Mouse (Mus musculus) CH12.LX (cell line): ENCODE results near the gene Clptm1l. TPM values are rescaled to one million over a fixed set of nuclear protein-coding genes. Genes with fewer than 3 reads are reported as not detected.

ENCODE experiments used
- DNase-seq: peaks from one replicate; pipeline ENCODE4 v3.0.0-alpha.2; 2013; ENCODE audit errors: extremely low read depth
- H3K27ac ChIP-seq: 2 replicates; pipeline ENCODE4 v1.5.1; 2012; ENCODE audit warnings: low read depth, mild to moderate bottlenecking, control low read depth, moderate library complexity; ENCODE audit not compliant: insufficient read depth
- H3K27me3 ChIP-seq: replicated peaks from 2 replicates; pipeline ENCODE3; 2012; ENCODE audit warnings: inconsistent platforms
- H3K36me3 ChIP-seq, 2 experiments: replicated peaks in 1 of 2; 2 replicates each; pipeline versions ENCODE3 to v1.6.1; 2012; ENCODE audit warnings: inconsistent platforms in 1 of 2, low read length in 1 of 2, mild to moderate bottlenecking in 1 of 2, mixed read lengths in 1 of 2, moderate library complexity in 1 of 2; ENCODE audit not compliant: control insufficient read depth in 1 of 2, insufficient read depth in 1 of 2
- H3K4me1 ChIP-seq, 2 experiments: 2 replicates each; pipeline ENCODE4 v1.6.1; 2012; ENCODE audit warnings: inconsistent platforms in 1 of 2, moderate library complexity in 1 of 2; ENCODE audit not compliant: insufficient read depth in 2 of 2, control insufficient read depth in 1 of 2
- H3K4me2 ChIP-seq: 2 replicates; pipeline ENCODE4 v1.6.1; 2012; ENCODE audit warnings: low read depth, mild to moderate bottlenecking, control low read depth; ENCODE audit not compliant: poor library complexity, insufficient read depth, severe bottlenecking
- H3K4me3 ChIP-seq, 3 experiments: fragments of 150-350 bp in 1 of 3; sonication (generic) in 1 of 3; replicated peaks in 1 of 3; 2 replicates each; pipeline versions ENCODE3 to v1.5.1; 2011 to 2012; ENCODE audit warnings: low read depth in 2 of 3, low read length in 2 of 3, mild to moderate bottlenecking in 2 of 3, moderate library complexity in 2 of 3, control low read depth in 1 of 3, improper control_type of control experiment in 1 of 3, inconsistent platforms in 1 of 3, mixed read lengths in 1 of 3; ENCODE audit not compliant: poor library complexity in 1 of 3
- H3K79me2 ChIP-seq: replicated peaks from 2 replicates; pipeline ENCODE4 v1.6.1; 2012; ENCODE audit warnings: mild to moderate bottlenecking, moderate library complexity; ENCODE audit not compliant: control insufficient read depth, poor library complexity, insufficient read depth, severe bottlenecking; ENCODE audit errors: extremely low read depth
- H3K9ac ChIP-seq: 2 replicates; pipeline ENCODE4 v1.6.1; 2012; ENCODE audit warnings: low read depth, mild to moderate bottlenecking, control low read depth, moderate library complexity; ENCODE audit not compliant: insufficient read depth
- H3K9me3 ChIP-seq: replicated peaks from 2 replicates; pipeline ENCODE3; 2012; ENCODE audit warnings: low read length, inconsistent platforms, mixed read lengths
- CHD1 ChIP-seq: IDR thresholded peaks from 2 replicates; pipeline ENCODE4 v1.6.1; 2012; ENCODE audit warnings: low read depth, low read length, improper control_type of control experiment, inconsistent platforms
- CTCF ChIP-seq, 2 experiments: IDR thresholded peaks in 1 of 2; conservative IDR thresholded peaks in 1 of 2; 2 replicates each; pipeline ENCODE4 v1.5.1; 2011 to 2012; ENCODE audit warnings: low read depth in 2 of 2, low read length in 2 of 2, improper control_type of control experiment in 1 of 2, inconsistent platforms in 1 of 2, mild to moderate bottlenecking in 1 of 2, moderate library complexity in 1 of 2
- E2F4 ChIP-seq: IDR thresholded peaks from 2 replicates; pipeline ENCODE4 v1.6.1; 2011; ENCODE audit warnings: low read depth, low read length, improper control_type of control experiment; ENCODE audit not compliant: insufficient replicate concordance
- ELF1 ChIP-seq: IDR thresholded peaks from 2 replicates; pipeline ENCODE4 v1.6.1; 2014; ENCODE audit warnings: low read depth, mild to moderate bottlenecking, inconsistent platforms, low read length, improper control_type of control experiment
- EP300 ChIP-seq: IDR thresholded peaks from 2 replicates; pipeline ENCODE4 v1.6.1; 2011; ENCODE audit warnings: low read length, improper control_type of control experiment
- GABPA ChIP-seq: IDR thresholded peaks from 2 replicates; pipeline ENCODE4 v1.6.1; 2012; ENCODE audit warnings: low read depth, low read length, improper control_type of control experiment, inconsistent platforms; ENCODE audit not compliant: insufficient replicate concordance
- HCFC1 ChIP-seq: IDR thresholded peaks from 2 replicates; pipeline ENCODE4 v1.6.1; 2012; ENCODE audit warnings: low read depth, mild to moderate bottlenecking, inconsistent platforms, low read length, improper control_type of control experiment
- IRF4 ChIP-seq: IDR thresholded peaks from 2 replicates; pipeline ENCODE4 v1.6.1; 2014; ENCODE audit warnings: low read depth, mild to moderate bottlenecking, inconsistent platforms, low read length, improper control_type of control experiment
- JUN ChIP-seq: IDR thresholded peaks from 2 replicates; pipeline ENCODE4 v1.6.1; 2011; ENCODE audit warnings: low read depth, mild to moderate bottlenecking, low read length, improper control_type of control experiment, moderate library complexity; ENCODE audit not compliant: insufficient read depth
- JUND ChIP-seq: conservative IDR thresholded peaks from 2 replicates; pipeline ENCODE4 v1.6.1; 2011; ENCODE audit warnings: low read depth, low read length, improper control_type of control experiment
- KAT2A ChIP-seq: IDR thresholded peaks from 2 replicates; pipeline ENCODE4 v1.6.1; 2012; ENCODE audit warnings: low read length, improper control_type of control experiment, inconsistent platforms; ENCODE audit not compliant: insufficient replicate concordance
- MAFK ChIP-seq: IDR thresholded peaks from 2 replicates; pipeline ENCODE4 v1.6.1; 2011; ENCODE audit warnings: low read length, improper control_type of control experiment; ENCODE audit not compliant: insufficient replicate concordance
- MAZ ChIP-seq: IDR thresholded peaks from 2 replicates; pipeline ENCODE4 v1.6.1; 2012; ENCODE audit warnings: low read depth, mild to moderate bottlenecking, inconsistent platforms, low read length, improper control_type of control experiment, moderate library complexity
- MXI1 ChIP-seq: IDR thresholded peaks from 2 replicates; pipeline ENCODE4 v1.6.1; 2011; ENCODE audit warnings: mild to moderate bottlenecking, low read depth, low read length, improper control_type of control experiment
- MYC ChIP-seq: IDR thresholded peaks from 2 replicates; pipeline ENCODE4 v1.6.1; 2011; ENCODE audit warnings: low read depth, mild to moderate bottlenecking, improper control_type of control experiment, low read length
- NRF1 ChIP-seq: IDR thresholded peaks from 2 replicates; pipeline ENCODE4 v1.6.1; 2014; ENCODE audit warnings: low read depth, mild to moderate bottlenecking, inconsistent platforms, low read length, improper control_type of control experiment, moderate library complexity
- POLR2A ChIP-seq: IDR thresholded peaks from 2 replicates; pipeline ENCODE4 v1.6.1; 2011; ENCODE audit warnings: low read depth, mild to moderate bottlenecking, improper control_type of control experiment, low read length
- POLR2AphosphoS2 ChIP-seq: IDR thresholded peaks from 2 replicates; pipeline ENCODE4 v1.6.1; 2011; ENCODE audit warnings: low read depth, low read length, improper control_type of control experiment
- RAD21 ChIP-seq: IDR thresholded peaks from 2 replicates; pipeline ENCODE4 v1.6.1; 2011; ENCODE audit warnings: low read depth, mild to moderate bottlenecking, low read length, improper control_type of control experiment, moderate library complexity
- RCOR1 ChIP-seq: conservative IDR thresholded peaks from 2 replicates; pipeline ENCODE4 v1.6.1; 2012; ENCODE audit warnings: low read depth, mild to moderate bottlenecking, inconsistent platforms, low read length, improper control_type of control experiment
- SIN3A ChIP-seq: IDR thresholded peaks from 2 replicates; pipeline ENCODE4 v1.6.1; 2012; ENCODE audit warnings: low read length, improper control_type of control experiment, inconsistent platforms
- SMC3 ChIP-seq: IDR thresholded peaks from 2 replicates; pipeline ENCODE4 v1.6.1; 2011; ENCODE audit warnings: low read depth, low read length, improper control_type of control experiment
- TBP ChIP-seq: conservative IDR thresholded peaks from 2 replicates; pipeline ENCODE4 v1.6.1; 2011; ENCODE audit warnings: low read depth, low read length, improper control_type of control experiment
- TCF12 ChIP-seq: IDR thresholded peaks from 2 replicates; pipeline ENCODE4 v1.6.1; 2014; ENCODE audit warnings: low read depth, mild to moderate bottlenecking, inconsistent platforms, low read length, improper control_type of control experiment
- UBTF ChIP-seq: IDR thresholded peaks from 2 replicates; pipeline ENCODE4 v1.6.1; 2012; ENCODE audit warnings: low read depth, mild to moderate bottlenecking, inconsistent platforms, low read length, improper control_type of control experiment, moderate library complexity
- USF1 ChIP-seq: IDR thresholded peaks from 2 replicates; pipeline ENCODE4 v1.6.1; 2014; ENCODE audit warnings: low read depth, mild to moderate bottlenecking, inconsistent platforms, low read length, improper control_type of control experiment
- USF2 ChIP-seq: conservative IDR thresholded peaks from 2 replicates; pipeline ENCODE4 v1.6.1; 2011; ENCODE audit warnings: low read depth, low read length, improper control_type of control experiment
- ZC3H11A ChIP-seq: IDR thresholded peaks from 2 replicates; pipeline ENCODE4 v1.6.1; 2012; ENCODE audit warnings: low read depth, mild to moderate bottlenecking, inconsistent platforms, low read length, improper control_type of control experiment
- ZKSCAN1 ChIP-seq: IDR thresholded peaks from 2 replicates; pipeline ENCODE4 v1.6.1; 2012; ENCODE audit warnings: low read depth, inconsistent platforms, low read length, improper control_type of control experiment, borderline replicate concordance
- ZMIZ1 ChIP-seq: IDR thresholded peaks from 2 replicates; pipeline ENCODE4 v1.6.1; 2012; ENCODE audit warnings: low read depth, mild to moderate bottlenecking, inconsistent platforms, low read length, improper control_type of control experiment
- ZNF384 ChIP-seq: IDR thresholded peaks from 2 replicates; pipeline ENCODE4 v1.6.1; 2012; ENCODE audit warnings: low read depth, low read length, improper control_type of control experiment, inconsistent platforms
- dilution Hi-C: fragments of 300-500 bp; cut with MboI; formaldehyde crosslinking; loops from 2 replicates; pipeline ENCODE4 v1.14.3; 2020; ENCODE audit warnings: low sequenced_read_pairs; ENCODE audit not compliant: extremely low pct_unique_long_range_greater_than_20kb, extremely low pct_ligation_motif_present
- in situ Hi-C: fragments of 300-500 bp; cut with MboI; formaldehyde crosslinking; loops from 3 replicates; pipeline ENCODE4 v1.14.3; 2019; ENCODE audit warnings: low sequenced_read_pairs, low pct_ligation_motif_present, low pct_unique_long_range_greater_than_20kb, mixed read lengths
- polyA plus RNA-seq: library from polyadenylated mRNA; unstranded; fragments of >175 nt; gene quantifications from 2 replicates; pipeline ENCODE4 v1.2.1, GENCODE M21; 2012; ENCODE audit warnings: low read depth; ENCODE audit not compliant: insufficient read length
- total RNA-seq, 2 experiments: library from RNA; depleted of rRNA; stranded (reverse); fragments of 300-350 nt in 1 of 2; fragments of >200 nt in 1 of 2; gene quantifications; 2 replicates each; pipeline ENCODE4 v1.2.3; 2012 to 2014

Gene Clptm1l
- total and polyA plus RNA-seq, 3 experiments = 112 to 219 (median 143) TPM

GRCm38 (mm10) chr13:73620637-73621036, 16.8 kb downstream of the Clptm1l start:
- dilution Hi-C loops (no loop called here), in situ Hi-C loops (loop anchor here (10.0 kb wide), 1 partner anchor 106 kb away; no protein-coding TSS in a partner anchor)
- no peak overlapping the region for H3K9ac ChIP-seq

GRCm38 (mm10) chr13:73626410-73626744, 22.6 kb downstream of the Clptm1l start:
- Histone ChIP-seq H3K4me3 (peak overlapping the region in 2 of 3 experiments; percentile 19 to 71), H3K4me1 (peaks cover 15 to 42% of the 10 kb centered on the region in 2 experiments), H3K27ac (no peak overlapping the region), H3K9ac (no peak overlapping the region), H3K9me3 (no peaks in the 10 kb centered on the region)
- in situ Hi-C loops = loop anchor here (10.0 kb wide), 1 partner anchor 112 kb away; no protein-coding TSS in a partner anchor
- TF ChIP-seq JUN (no peak), ZC3H11A (no peak), KAT2A (no peak), USF1 (no peak), MAFK (no peak), POLR2A (no peak), RCOR1 (no peak), CHD1 (no peak), MXI1 (no peak), CTCF (conservative IDR thresholded peaks at IDR 0.05 in 1 of 2, IDR thresholded peaks at IDR 0.05 in 1 of 2; ENCODE audit: low read depth in 2 of 2, low read length in 2 of 2) (no peak), UBTF (no peak), ZKSCAN1 (no peak), TCF12 (no peak)
- TF ChIP-seq, all 38 proteins: peak for 0
- Histone ChIP-seq H3K27me3 (no peaks in the 10 kb centered on the region), H3K36me3 (peaks cover 4 to 40% of the 10 kb centered on the region in 2 experiments), H3K79me2 (no peaks in the 10 kb centered on the region), H3K4me2 (no peak overlapping the region; the same call in 1 of the 2 replicates)
- dilution Hi-C loops = no loop called here
- no peak for DNase-seq

More at GRCm38 (mm10) chr13:73620637-73621036, 16.8 kb downstream of the Clptm1l start:
- Histone ChIP-seq H3K4me3 (no peak overlapping the region), H3K79me2 (no peaks in the 10 kb centered on the region), H3K4me2 (no peak overlapping the region), H3K27ac (no peak overlapping the region), H3K4me1 (no peaks in the 10 kb centered on the region), H3K36me3 (peaks cover 56 to 70% of the 10 kb centered on the region in 2 experiments), H3K9me3 (no peaks in the 10 kb centered on the region), H3K27me3 (no peaks in the 10 kb centered on the region)
- DNase-seq = peak; percentile 56
- TF ChIP-seq USF2 (no peak), NRF1 (no peak), ZNF384 (peak; percentile 86), RAD21 (peak; percentile 7), MYC (peak; percentile 56; the same call in 1 of the 2 replicates), JUND (no peak), HCFC1 (no peak), ELF1 (no peak), ZMIZ1 (no peak), POLR2AphosphoS2 (no peak), JUN (no peak), GABPA (no peak), RCOR1 (no peak), CTCF (conservative IDR thresholded peaks at IDR 0.05 in 1 of 2, IDR thresholded peaks at IDR 0.05 in 1 of 2; ENCODE audit: low read depth in 2 of 2, low read length in 2 of 2) (peak; percentile 40 to 71; a peak in 3 of 4 replicates), KAT2A (no peak), TBP (no peak), IRF4 (no peak), ZKSCAN1 (no peak), E2F4 (no peak), EP300 (no peak), MAZ (no peak), MAFK (no peak), SIN3A (no peak), ZC3H11A (no peak), SMC3 (peak; percentile 28)
- TF ChIP-seq, all 38 proteins: peak for 5
